Mouse (Mus musculus) inflammation-experienced regulatory T-cells (primary cell): ENCODE measurements around the gene Dnaic1. TPM values are rescaled to one million over a fixed set of nuclear protein-coding genes. Genes with fewer than 3 reads are reported as not detected.

ENCODE experiments used
- polyA plus RNA-seq, 2 experiments: library from polyadenylated mRNA; unstranded; fragments of 100-300 nt; shearing (Covaris generic); gene quantifications; one replicate each; pipeline ENCODE4 v1.2.1; 2017

Gene Dnaic1
- 1 to 10 TPM in 1 of 2 experiments, not detected in 1; 1.4 TPM for polyA plus RNA-seq

GRCm38 (mm10) chr4:41569411-41569885, at the start of gene Dnaic1, which contains the start of gene Fam219a:
Gene Dnaic1, plus strand, starts transcription at chr4:41569775.
Gene Fam219a, minus strand, starts transcription at chr4:41569538.

DNA sequence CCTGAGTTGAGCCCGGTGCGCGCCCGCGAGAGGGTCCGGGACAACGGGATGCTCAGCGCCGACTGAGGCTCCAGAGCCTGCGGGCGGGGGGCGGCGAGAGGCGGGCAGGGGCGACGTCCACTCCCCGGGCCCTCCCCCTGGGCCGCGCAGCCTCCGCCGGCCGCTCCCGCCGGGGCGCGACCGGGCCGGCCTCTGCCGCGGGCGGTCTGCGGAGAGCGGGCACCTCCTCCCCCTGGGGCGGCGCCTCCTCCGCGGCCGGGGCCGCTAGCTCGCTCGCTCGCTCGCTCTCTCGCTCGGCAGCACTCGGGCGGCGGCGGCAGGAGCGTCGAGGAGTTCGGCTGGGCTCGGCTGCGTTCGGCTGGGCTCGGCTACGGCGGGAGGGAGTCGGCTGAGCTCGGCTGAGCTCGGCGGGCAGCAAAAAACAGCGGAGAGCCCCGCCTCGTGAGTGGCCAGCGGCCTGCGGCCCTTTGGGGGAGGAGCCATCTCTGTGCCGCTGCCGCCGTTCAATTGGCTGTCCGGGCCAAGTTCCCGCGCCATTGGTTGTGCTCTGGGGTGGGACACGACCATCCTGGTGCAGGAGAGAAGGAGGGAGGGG, 70.4 kb downstream of the Dnaic1 start, which contains the start of gene Enho:
Gene Enho (minus strand): TSS at position 412 of the 595 bp plus-strand sequence.

Other genes with a start within 250 kb of the Dnaic1 start
- gene Ubap1, start 220.8 kb upstream of the Dnaic1 start, polyA plus RNA-seq: 10 to 100 TPM; 76.2 to 83.2 TPM
- gene Kif24, start 104.9 kb upstream of the Dnaic1 start, polyA plus RNA-seq: 1 to 10 TPM; 1.3 to 3.7 TPM
- 10 to 100 TPM; 17.7 to 20.1 TPM for gene Nudt2, start 104.6 kb upstream of the Dnaic1 start, polyA plus RNA-seq
- 1 to 10 TPM in 1 of 2 experiments, under 1 TPM in 1; 0.60 to 2.9 TPM for gene AI464131, start 66.7 kb upstream of the Dnaic1 start, polyA plus RNA-seq
- gene 1110017D15Rik, start 52.4 kb upstream of the Dnaic1 start, polyA plus RNA-seq: not detected
- 1 to 10 TPM; 1.7 to 4.3 TPM for gene Fam219a, start 237 bp upstream of the Dnaic1 start, polyA plus RNA-seq
- 1 to 10 TPM in 1 of 2 experiments, not detected in 1; 1.6 TPM for gene Enho, start 70.5 kb downstream of the Dnaic1 start, polyA plus RNA-seq
- gene Cntfr, start 127.3 kb downstream of the Dnaic1 start, polyA plus RNA-seq: under 1 TPM; 0.31 to 0.72 TPM
- 10 to 100 TPM; 11.9 to 13.2 TPM for gene Il11ra1, start 130.2 kb downstream of the Dnaic1 start, polyA plus RNA-seq
- 10 to 100 TPM; 36.8 to 37.6 TPM for gene Rpp25l, start 143.8 kb downstream of the Dnaic1 start, polyA plus RNA-seq
- 100 to 1,000 TPM; 110 to 129 TPM for gene Dctn3, start 153.4 kb downstream of the Dnaic1 start, polyA plus RNA-seq
- not detected for gene Arid3c, start 161.4 kb downstream of the Dnaic1 start, polyA plus RNA-seq
- 10 to 100 TPM; 63.9 to 77.7 TPM for gene Galt, start 185.5 kb downstream of the Dnaic1 start, polyA plus RNA-seq
- 10 to 100 TPM; 41.9 to 54.8 TPM for gene Sigmar1, start 186.4 kb downstream of the Dnaic1 start, polyA plus RNA-seq
- gene Ccl27a, start 204.5 kb downstream of the Dnaic1 start, polyA plus RNA-seq: 1 to 10 TPM; 4.2 to 8.1 TPM